Mouse (Mus musculus): ENCODE results near the gene Dkc1. TPM values are rescaled to one million over a fixed set of nuclear protein-coding genes. Genes with fewer than 3 reads are reported as not detected.

Gene Dkc1
- polyA plus RNA-seq, 1 experiment: 2.1 TPM

- TF ChIP-seq CTCF (IDR thresholded peaks at IDR 0.05; ENCODE audit: control insufficient read depth, insufficient read depth, insufficient replicate concordance, low read depth, low read length) (no peak), POLR2A (IDR thresholded peaks at IDR 0.05; ENCODE audit: control insufficient read depth, low read depth, low read length) (no peak)
- Histone ChIP-seq H3K27me3 (ENCODE audit: control insufficient read depth, insufficient read depth, low read length) (no peaks in the 10 kb centered on the region), H3K36me3 (ENCODE audit: control insufficient read depth, insufficient read depth, low read length) (no peaks in the 10 kb centered on the region), H3K4me3 (ENCODE audit: control insufficient read depth, low read depth, low read length) (no peak overlapping the region), H3K4me1 (ENCODE audit: control insufficient read depth, insufficient read depth, low read length) (no peaks in the 10 kb centered on the region), H3K27ac (ENCODE audit: control insufficient read depth, insufficient read depth, low read depth, low read length) (no peak overlapping the region)
Measured at GRCm38 (mm10) chrX:75148414-75148813, 52.8 kb downstream of the Dkc1 start.

- no peak for TF ChIP-seq CTCF (IDR thresholded peaks at IDR 0.05; ENCODE audit: control insufficient read depth, insufficient read depth, insufficient replicate concordance, low read depth, low read length)
- TF ChIP-seq POLR2A (IDR thresholded peaks at IDR 0.05; ENCODE audit: control insufficient read depth, low read depth, low read length): no peak
- Histone ChIP-seq H3K4me1 (ENCODE audit: control insufficient read depth, insufficient read depth, low read length) (no peaks in the 10 kb centered on the region), H3K36me3 (ENCODE audit: control insufficient read depth, insufficient read depth, low read length) (no peaks in the 10 kb centered on the region), H3K27me3 (ENCODE audit: control insufficient read depth, insufficient read depth, low read length) (no peaks in the 10 kb centered on the region), H3K4me3 (ENCODE audit: control insufficient read depth, low read depth, low read length) (no peak overlapping the region), H3K27ac (ENCODE audit: control insufficient read depth, insufficient read depth, low read depth, low read length) (no peak overlapping the region)
Measured at GRCm38 (mm10) chrX:75150304-75150703, 54.6 kb downstream of the Dkc1 start.

- TF ChIP-seq POLR2A (IDR thresholded peaks at IDR 0.05; ENCODE audit: control insufficient read depth, low read depth, low read length) (no peak), CTCF (IDR thresholded peaks at IDR 0.05; ENCODE audit: control insufficient read depth, insufficient read depth, insufficient replicate concordance, low read depth, low read length) (no peak)
- Histone ChIP-seq H3K27ac (ENCODE audit: control insufficient read depth, insufficient read depth, low read depth, low read length) (no peak overlapping the region), H3K36me3 (ENCODE audit: control insufficient read depth, insufficient read depth, low read length) (no peaks in the 10 kb centered on the region), H3K27me3 (ENCODE audit: control insufficient read depth, insufficient read depth, low read length) (no peaks in the 10 kb centered on the region), H3K4me1 (ENCODE audit: control insufficient read depth, insufficient read depth, low read length) (no peaks in the 10 kb centered on the region), H3K4me3 (ENCODE audit: control insufficient read depth, low read depth, low read length) (no peak overlapping the region)
Measured at GRCm38 (mm10) chrX:75152249-75152648, 56.6 kb downstream of the Dkc1 start.

- H3K27me3 ChIP-seq (ENCODE audit: control insufficient read depth, insufficient read depth, low read length): no peaks in the 10 kb centered on the region
- no peak overlapping the region for H3K27ac ChIP-seq (ENCODE audit: control insufficient read depth, insufficient read depth, low read depth, low read length)
- H3K4me1 ChIP-seq (ENCODE audit: control insufficient read depth, insufficient read depth, low read length): no peaks in the 10 kb centered on the region
- H3K4me3 ChIP-seq (ENCODE audit: control insufficient read depth, low read depth, low read length): peak overlapping the region; percentile 59
- TF ChIP-seq POLR2A (IDR thresholded peaks at IDR 0.05; ENCODE audit: control insufficient read depth, low read depth, low read length): no peak
- no peak for TF ChIP-seq CTCF (IDR thresholded peaks at IDR 0.05; ENCODE audit: control insufficient read depth, insufficient read depth, insufficient replicate concordance, low read depth, low read length)
- no peaks in the 10 kb centered on the region for H3K36me3 ChIP-seq (ENCODE audit: control insufficient read depth, insufficient read depth, low read length)
Measured at GRCm38 (mm10) chrX:75155576-75156243, 60.1 kb downstream of the Dkc1 start.

Other genes with a start within 250 kb of the Dkc1 start
- gene Gab3, start 10.4 kb upstream of the Dkc1 start, polyA plus RNA-seq (2012; rRNA removed): 0.95 and 1.5 TPM in 2 replicates
- gene Mpp1, start 35.2 kb downstream of the Dkc1 start, polyA plus RNA-seq (2012; rRNA removed): 2.4 TPM in 2 replicates
- gene Smim9, start 67.9 kb downstream of the Dkc1 start, polyA plus RNA-seq (2012; rRNA removed): 4.2 and 7.7 TPM in 2 replicates

Measured in testis, adult 2 months (tissue).